Mouse (Mus musculus) erythroblast, adult 5-6 weeks (primary cell): Measurements from ENCODE around the gene Pop4. TPM values are rescaled to one million over a fixed set of nuclear protein-coding genes. Genes with fewer than 3 reads are reported as not detected.

Source experiments
- ATAC-seq: replicated peaks from 2 replicates; pipeline ENCODE4 v1.8.0; 2016; ENCODE audit warnings: moderate number of reproducible peaks, mild to moderate bottlenecking, moderate TSS enrichment, inconsistent platforms; ENCODE audit not compliant: poor library complexity, low FRiP score, severe bottlenecking
- total RNA-seq, 2 experiments: library from RNA; stranded (forward) in 1 of 2; stranded (reverse) in 1 of 2; fragments of 150-400 nt in 1 of 2; fragments of 200-764, 138-1000 nt in 1 of 2; gene quantifications; 2 replicates each; pipeline versions ENCODE4 v1.2.3 to v1.2.4; 2015 to 2017; ENCODE audit warnings: low replicate concordance in 2 of 2

The Pop4 gene
- total RNA-seq, 2 experiments from 2014 or later, result 1.7 to 3.2 TPM

GRCm38 (mm10) chr7:38224577-38225369 is 46.5 kb downstream of the Pop4 start:
- no peak for ATAC-seq

DNA sequence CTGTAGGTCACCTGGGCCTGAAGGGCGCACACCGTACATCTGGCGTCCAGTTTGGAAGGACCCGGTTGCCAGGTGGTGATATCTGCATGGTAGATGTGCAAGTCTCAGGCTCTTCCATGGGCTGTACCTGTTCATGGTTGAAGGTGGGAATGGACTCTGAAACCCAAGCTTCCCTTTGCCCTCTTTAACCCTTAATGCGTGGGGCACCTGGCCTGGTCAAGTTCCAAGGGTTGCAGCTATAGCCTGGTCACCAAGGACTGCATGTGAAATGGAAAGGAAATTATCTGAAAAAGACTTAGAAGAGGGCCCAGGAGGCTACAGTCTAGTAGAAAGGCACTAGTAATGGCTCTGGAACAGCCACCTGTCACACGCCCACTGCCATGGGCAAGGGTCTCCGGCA is 50.4 kb downstream of the Pop4 start:
- no peak for ATAC-seq

- ATAC-seq, result no peak
Measured at GRCm38 (mm10) chr7:38219526-38219925, 51.7 kb downstream of the Pop4 start.

DNA sequence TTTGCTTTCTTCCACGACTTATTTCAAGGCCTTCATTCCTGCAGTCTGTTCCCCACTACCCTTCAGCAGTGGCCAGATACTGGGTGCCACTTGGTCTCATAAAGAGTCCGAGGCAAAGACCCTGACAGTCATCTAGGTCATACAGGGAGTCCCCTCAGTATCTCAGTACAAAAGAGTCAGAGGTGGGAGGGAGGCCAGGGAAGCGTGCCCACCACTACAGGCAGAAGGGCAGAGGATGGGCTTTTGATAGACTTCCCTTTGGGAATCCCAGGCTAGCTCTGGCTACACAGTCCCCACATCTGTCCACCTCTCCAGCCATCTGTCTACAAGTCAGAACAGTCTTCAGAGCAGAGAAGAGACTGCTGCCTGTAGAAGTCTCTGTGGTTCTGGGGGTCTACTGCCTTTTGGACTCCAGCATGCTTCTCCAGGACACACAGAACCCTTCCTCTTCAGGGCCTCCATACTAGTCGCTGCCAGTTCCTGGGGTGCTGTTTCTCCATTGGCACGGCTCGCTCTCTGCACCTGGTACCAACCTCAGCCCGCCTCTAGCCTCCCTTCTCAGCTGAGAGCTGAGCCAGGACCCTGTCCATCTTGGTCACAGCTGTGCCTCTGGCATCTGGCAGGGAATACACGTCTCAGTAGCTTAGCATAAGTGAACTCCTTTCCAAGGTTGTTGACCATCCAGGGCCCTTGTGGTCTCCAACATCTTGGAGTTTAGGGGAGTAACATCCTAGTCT is 52.4 kb downstream of the Pop4 start:
- ATAC-seq, result no peak

DNA sequence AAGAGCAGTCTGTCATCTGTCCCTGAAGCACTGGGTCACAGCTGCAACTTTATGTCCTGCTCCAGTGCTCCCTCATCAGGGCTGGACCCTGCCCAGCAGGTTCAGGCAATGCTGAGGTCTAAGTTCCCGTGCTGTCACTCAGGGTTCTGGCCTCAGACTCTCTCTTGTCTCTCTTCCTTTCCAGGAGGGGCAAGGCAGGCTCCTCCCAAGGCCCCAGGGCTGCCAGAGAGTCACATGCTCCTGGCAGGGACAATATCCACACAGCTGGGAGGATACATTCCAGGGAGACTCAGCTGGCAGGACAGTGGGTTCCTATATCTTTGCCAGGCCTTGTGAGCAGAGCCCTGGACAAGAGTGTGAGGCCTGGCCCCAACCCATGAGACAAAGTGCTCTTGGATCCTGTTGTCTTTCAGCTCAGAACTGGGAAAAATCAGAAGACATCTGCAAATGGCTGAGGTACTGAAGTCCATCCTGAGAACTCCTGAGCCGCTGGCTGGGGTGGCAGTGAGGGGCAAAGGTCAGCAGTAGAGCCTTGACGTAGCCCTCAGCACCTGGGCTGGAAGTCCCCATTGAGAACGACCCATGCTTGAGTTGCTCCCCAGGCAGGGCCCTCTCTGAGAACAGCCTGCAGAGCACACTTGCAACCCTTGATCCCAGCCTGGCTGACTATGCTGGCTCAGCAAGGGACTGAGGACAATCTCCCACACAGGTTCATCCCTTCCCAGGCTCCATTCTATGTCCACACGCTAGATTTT is 53.6 kb downstream of the Pop4 start:
- no peak for ATAC-seq

GRCm38 (mm10) chr7:38215697-38216096 is 55.5 kb downstream of the Pop4 start:
- no peak for ATAC-seq

DNA sequence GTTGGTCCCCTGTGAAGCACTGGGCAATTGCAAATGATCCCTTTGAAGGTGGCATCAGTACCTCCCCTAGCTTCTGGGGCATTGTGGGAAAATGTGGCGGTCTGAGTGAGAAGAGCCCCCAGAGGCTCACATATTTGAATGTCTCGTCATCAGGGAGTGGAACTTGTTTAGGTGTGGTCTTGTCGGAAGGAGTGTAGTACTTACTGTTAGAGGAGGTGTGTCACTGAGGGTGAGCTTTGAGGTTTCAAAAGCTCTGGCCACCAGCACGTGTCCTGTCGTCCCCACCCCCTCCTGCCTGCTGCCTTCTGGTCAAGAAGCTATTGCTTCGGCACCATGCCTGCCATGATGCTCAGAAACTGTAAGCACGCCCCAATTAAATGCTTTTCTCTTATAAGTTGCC is 55.9 kb downstream of the Pop4 start:
- ATAC-seq, result no peak

GRCm38 (mm10) chr7:38214473-38215214 is 56.6 kb downstream of the Pop4 start:
- ATAC-seq, result no peak

- no peak for ATAC-seq
Measured at GRCm38 (mm10) chr7:38212651-38213062, 58.6 kb downstream of the Pop4 start.

Other genes starting within 250 kb of the Pop4 start
- 16.9 and 51.9 TPM in 2 replicates for gene Uri1, start 247.9 kb downstream of the Pop4 start, total RNA-seq (2015; ENCODE audit: low replicate concordance)
- 7.2 and 22.3 TPM in 2 replicates for gene Uri1, start 247.9 kb downstream of the Pop4 start, total RNA-seq (2017; ENCODE audit: low replicate concordance)
- 18.8 and 62.1 TPM in 2 replicates for gene Ccne1, start 163.9 kb downstream of the Pop4 start, total RNA-seq (2015; ENCODE audit: low replicate concordance)
- 50.2 and 65.5 TPM in 2 replicates for gene Ccne1, start 163.9 kb downstream of the Pop4 start, total RNA-seq (2017; ENCODE audit: low replicate concordance)
- gene 1600014C10Rik, start 88.2 kb downstream of the Pop4 start, total RNA-seq (2015; ENCODE audit: low replicate concordance), result 4.8 and 10.6 TPM in 2 replicates
- gene 1600014C10Rik, start 88.2 kb downstream of the Pop4 start, total RNA-seq (2017; ENCODE audit: low replicate concordance), result 7.7 and 8.8 TPM in 2 replicates
- gene Plekhf1, start 43.4 kb downstream of the Pop4 start, total RNA-seq (2015; ENCODE audit: low replicate concordance), result 0.42 TPM in 1 of 2 replicates, not detected in the other
- 0.09 TPM in 1 of 2 replicates, not detected in the other for gene Plekhf1, start 43.4 kb downstream of the Pop4 start, total RNA-seq (2017; ENCODE audit: low replicate concordance)